Mouse (Mus musculus): ENCODE measurements around the gene Cdk2. TPM values are rescaled to one million over a fixed set of nuclear protein-coding genes. Genes with fewer than 3 reads are reported as not detected.
A peak's percentile ranks its signal among the peaks of the same experiment; 100 is the strongest.

Cdk2 gene
- total RNA-seq, 2 experiments from 2014 or later = 3.0 to 3.2 TPM

DNA sequence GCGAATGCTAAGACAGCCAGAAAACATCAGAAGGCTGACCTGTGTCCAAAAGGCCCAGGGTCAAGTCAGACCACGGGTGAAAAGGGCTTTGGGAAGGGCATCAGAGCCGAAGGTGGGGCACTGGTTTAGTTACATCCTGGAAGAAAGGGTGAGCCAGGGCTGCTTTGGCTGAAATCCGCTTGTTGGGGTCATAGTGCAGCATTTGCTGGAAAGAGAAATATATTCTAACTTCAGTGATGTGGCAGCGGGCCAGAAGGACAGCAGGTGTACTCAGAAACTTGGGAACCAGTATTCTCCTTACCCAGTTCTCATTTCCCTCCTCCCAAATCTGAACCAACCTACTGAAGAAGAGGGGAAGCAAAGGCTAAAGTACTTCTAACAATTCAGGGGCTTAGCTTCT is 5.8 kb downstream of the Cdk2 start:
- no peak overlapping the region for H3K27ac ChIP-seq
- no peak for TF ChIP-seq CTCF (IDR thresholded peaks at IDR 0.05)
- intact Hi-C loops (cut with DNase I) = no loop called here
- H3K4me3 ChIP-seq = no peak overlapping the region
- DNase-seq = no peak

DNA sequence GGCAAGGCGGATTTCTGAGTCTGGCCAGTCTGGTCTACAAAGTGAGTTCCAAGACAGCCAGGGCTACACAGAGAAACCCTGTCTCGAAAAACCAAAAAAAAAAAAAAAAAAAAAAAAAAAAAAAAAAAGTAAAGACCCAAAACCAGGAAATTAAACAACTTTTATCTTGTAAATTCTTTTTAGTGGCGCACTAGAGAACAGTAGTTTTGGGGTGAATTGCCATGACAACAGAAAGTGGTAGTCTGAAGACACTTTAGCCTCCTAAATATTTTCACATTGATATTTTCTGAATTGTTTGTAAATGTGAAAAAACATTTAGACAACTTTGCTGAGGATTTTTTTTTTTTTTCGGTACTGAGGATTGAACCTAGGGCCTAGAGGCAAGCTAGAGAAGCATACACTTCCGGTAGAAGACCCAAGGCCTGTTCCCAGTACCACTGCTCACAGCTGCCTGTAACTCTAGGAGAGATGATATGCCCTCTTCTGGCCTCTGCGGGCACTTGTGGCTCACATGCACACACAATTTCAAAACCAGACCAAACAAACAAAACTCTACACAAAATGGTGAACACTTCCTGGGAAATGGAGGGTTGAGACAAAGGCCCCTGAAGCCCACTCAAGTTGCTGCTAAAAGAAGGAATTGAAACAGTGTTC is 7.6 kb downstream of the Cdk2 start:
- TF ChIP-seq CTCF (IDR thresholded peaks at IDR 0.05) = no peak
- Histone ChIP-seq H3K27ac (peak overlapping the region; percentile 91), H3K4me3 (peak overlapping the region; percentile 72)
- no peak for DNase-seq
- intact Hi-C loops (cut with DNase I) = no loop called here

GRCm38 (mm10) chr10:128695992-128696807 is 8.6 kb downstream of the Cdk2 start, which contains the start of gene Rab5b:
Rab5b (minus strand) TSS chr10:128696264.
- Histone ChIP-seq H3K27ac (peak within 1 kb of the TSS; percentile 95), H3K4me3 (peak within 1 kb of the TSS; percentile 93)
- intact Hi-C loops (cut with DNase I) = no loop called here
- DNase-seq = peak; percentile 99
- no peak for TF ChIP-seq CTCF (IDR thresholded peaks at IDR 0.05)

DNA sequence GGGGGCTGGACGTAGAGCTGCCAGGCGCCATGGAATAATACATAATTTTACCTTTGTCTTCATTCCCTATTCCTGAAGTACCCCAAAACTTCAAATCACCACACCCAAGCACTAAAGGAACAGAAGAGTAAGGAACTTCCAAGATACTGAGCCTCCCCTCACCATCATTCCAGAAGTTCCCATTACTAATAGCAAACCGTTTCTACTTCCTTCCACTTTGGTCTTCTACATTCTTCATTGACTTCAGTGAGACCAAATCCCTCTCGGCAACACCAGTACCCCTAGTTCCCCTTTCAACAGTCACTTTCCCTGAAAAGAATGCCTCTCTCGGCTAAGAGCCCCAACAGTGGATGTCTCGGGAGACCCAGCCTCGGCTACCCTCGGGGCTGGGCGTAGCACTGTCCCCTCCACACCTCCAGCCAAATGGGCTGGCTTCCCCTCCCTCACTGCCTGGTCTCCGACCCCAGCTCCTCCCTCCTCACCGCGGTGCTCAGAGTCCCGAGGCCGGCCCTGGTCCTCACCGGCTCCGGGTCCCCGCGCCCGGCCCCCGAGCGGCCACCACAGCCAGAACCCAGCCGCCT is 9.3 kb downstream of the Cdk2 start:
- TF ChIP-seq CTCF (IDR thresholded peaks at IDR 0.05) = no peak
- intact Hi-C loops (cut with DNase I) = no loop called here
- DNase-seq = no peak

GRCm38 (mm10) chr10:128674469-128675008 is 30.3 kb downstream of the Cdk2 start:
- DNase-seq = no peak
- Histone ChIP-seq H3K27ac (peak overlapping the region; percentile 93), H3K4me3 (peak overlapping the region; percentile 83)
- intact Hi-C loops (cut with DNase I) = loop anchor here (5.0 kb wide), 3 partner anchors 47 to 107 kb away; partner anchors contain the start of genes Pa2g4 and Rps26
- peak; percentile 81 for TF ChIP-seq CTCF (IDR thresholded peaks at IDR 0.05)

More for the DNA sequence above, 9.3 kb downstream of the Cdk2 start:
- Histone ChIP-seq H3K4me3 (peak overlapping the region; percentile 93), H3K27ac (peak overlapping the region; percentile 95)

DNA sequence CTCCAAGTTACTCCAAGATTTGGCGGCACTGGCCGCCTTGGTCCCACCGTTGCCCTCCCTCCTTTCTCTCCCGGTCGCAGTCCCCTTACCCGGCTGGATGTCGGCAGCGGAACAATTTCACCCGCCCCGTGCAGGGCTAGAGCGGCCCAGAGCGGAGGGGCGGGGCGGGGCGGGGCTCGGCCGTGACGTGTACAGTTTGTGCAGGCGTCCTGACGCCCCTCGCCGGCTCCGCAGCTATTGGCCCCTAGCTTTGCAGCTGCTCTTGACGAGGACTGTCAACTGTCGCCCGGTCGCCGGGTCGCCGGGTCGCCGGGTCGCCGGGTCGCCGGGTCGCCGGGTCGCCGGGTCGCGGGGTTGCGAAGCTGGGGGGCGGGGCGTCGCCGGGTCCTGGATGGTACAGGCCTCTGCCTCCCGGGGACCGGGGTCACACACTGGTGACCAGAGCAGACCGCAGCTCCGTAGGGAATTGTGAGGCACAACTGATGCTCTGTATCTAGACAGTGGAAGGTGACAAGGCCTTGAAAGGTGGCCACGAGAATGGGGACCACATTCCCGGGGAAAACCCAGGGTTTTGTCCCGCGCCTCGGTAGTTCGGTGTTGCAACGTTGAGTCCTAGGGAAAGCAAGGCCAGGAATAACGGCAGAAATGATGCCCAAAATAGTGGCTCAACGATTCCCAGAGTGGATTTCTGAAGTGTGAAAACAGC is 30.9 kb downstream of the Cdk2 start, which contains the start of gene Suox:
Suox (minus strand) TSS at position 311 of the 706 bp plus-strand sequence.
- H3K27ac ChIP-seq = peak within 1 kb of the TSS; percentile 93
- intact Hi-C loops (cut with DNase I) = loop anchor here (5.0 kb wide), 3 partner anchors 47 to 107 kb away; partner anchors contain the start of genes Pa2g4 and Rps26

DNA sequence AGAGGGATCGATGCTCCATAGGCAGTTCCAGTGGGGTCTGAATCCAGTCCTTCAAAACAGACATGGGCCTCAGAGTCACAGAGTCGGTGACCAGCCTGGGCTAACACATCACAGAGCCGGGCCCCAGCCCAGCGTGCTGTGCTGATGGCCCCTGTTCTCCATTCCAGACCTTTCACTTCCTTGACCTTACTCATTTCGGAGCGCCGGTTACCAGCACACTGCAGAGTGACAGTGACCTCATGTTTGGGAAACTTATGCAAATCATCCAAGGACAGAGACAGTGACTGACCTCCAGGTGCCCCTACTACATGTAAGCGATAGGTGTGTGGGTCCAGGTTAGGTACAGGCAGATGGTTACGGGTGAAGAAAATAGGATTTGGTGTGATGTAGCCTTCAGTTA is 33.7 kb downstream of the Cdk2 start:
- no peak for TF ChIP-seq CTCF (IDR thresholded peaks at IDR 0.05)
- no peak overlapping the region for H3K4me3 ChIP-seq

More for the DNA sequence above, 30.9 kb downstream of the Cdk2 start, which contains the start of gene Suox:
- peak; percentile 92 for DNase-seq
- peak within 1 kb of the TSS; percentile 83 for H3K4me3 ChIP-seq
- no peak for TF ChIP-seq CTCF (IDR thresholded peaks at IDR 0.05)

GRCm38 (mm10) chr10:128668790-128669672 is 35.8 kb downstream of the Cdk2 start:
- TF ChIP-seq CTCF (IDR thresholded peaks at IDR 0.05) = no peak
- peak; percentile 46 for DNase-seq
- Histone ChIP-seq H3K4me3 (peak overlapping the region; percentile 72), H3K27ac (no peak overlapping the region)
- intact Hi-C loops (cut with DNase I) = no loop called here

More for the DNA sequence above, 33.7 kb downstream of the Cdk2 start:
- H3K27ac ChIP-seq = no peak overlapping the region
- DNase-seq = no peak
- intact Hi-C loops (cut with DNase I) = loop anchor here (5.0 kb wide), 3 partner anchors 44 to 104 kb away; partner anchors contain the start of genes Pa2g4 and Rps26

DNA sequence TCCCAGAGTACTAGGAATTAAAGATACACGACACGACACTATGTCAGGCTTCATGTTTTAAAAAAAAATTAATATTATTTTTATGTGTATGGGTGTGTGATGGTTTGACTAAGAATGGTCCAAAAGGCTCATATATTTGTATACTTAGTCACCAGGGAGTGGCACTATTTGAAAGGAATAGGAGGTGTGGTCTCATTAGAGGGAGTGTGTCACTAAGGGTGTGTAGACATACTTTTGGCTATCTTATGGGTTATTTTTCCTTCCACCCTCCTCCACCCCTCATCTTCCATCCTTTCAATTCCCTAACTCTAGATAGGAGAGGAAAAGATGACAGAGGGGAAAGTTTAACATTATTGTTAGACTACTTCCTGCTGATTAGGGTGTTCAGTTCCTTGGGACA is 39.0 kb downstream of the Cdk2 start:
- no peak for TF ChIP-seq CTCF (IDR thresholded peaks at IDR 0.05)
- intact Hi-C loops (cut with DNase I) = no loop called here
- Histone ChIP-seq H3K27ac (no peak overlapping the region), H3K4me3 (no peak overlapping the region)
- DNase-seq = no peak

DNA sequence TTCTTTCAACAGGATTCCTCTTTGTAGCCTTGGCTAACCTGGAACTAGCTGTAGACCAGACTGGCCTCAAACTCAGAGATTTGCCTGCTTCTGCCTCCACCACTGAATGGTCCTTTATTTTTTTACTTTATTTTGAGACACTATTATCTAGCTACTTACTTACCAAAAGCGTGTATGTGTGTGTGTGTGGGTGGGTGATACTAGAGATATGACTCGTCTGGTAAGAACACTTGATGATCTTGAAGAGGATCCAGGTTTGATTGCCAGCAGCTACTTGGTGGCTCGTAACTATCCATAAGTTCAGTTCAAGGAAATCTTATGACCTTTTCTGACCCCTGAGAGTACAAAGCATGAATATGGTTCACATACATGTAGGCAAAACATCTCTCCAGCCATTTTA is 39.5 kb downstream of the Cdk2 start:
- H3K4me3 ChIP-seq = no peak overlapping the region
- no peak for TF ChIP-seq CTCF (IDR thresholded peaks at IDR 0.05)
- H3K27ac ChIP-seq = no peak overlapping the region
- intact Hi-C loops (cut with DNase I) = no loop called here
- DNase-seq = no peak

DNA sequence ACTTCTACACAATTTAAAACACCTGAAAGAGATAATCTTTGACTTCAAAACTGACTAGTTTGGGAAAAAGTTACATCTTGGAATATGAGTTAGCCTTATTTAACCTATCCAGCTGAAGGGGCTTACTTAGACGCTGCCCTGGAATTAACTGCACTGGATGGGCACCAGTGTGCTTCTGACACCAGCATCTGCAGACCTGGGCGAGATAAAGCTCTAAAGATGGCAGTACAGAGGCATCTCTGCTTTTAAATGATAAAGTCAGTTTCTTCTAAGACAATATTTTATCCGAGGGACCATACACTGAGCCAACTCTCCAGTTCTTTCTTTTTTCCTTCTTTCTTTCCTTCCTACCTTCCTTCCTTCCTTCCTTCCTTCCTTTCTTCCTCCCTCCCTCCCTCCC is 40.0 kb downstream of the Cdk2 start:
- Histone ChIP-seq H3K4me3 (no peak overlapping the region), H3K27ac (no peak overlapping the region)
- no peak for TF ChIP-seq CTCF (IDR thresholded peaks at IDR 0.05)
- DNase-seq = no peak
- intact Hi-C loops (cut with DNase I) = no loop called here
